ENCODE assay signal across 15 mouse cellular contexts in genomic region chr19:57270711-57271110, GRCm38 (mm10).
"Had no signal": no experiment of that assay in that cellular context is flagged by ENCODE, and none has a peak within 500 bp of the region (broad histone marks: within the 10 kb centered on the region; RNA-seq: fewer than 3 reads in every experiment).

No protein-coding gene starts in this region.

- H3K36me3 ChIP-seq: limb, embryonic 12.5 days; liver, embryonic 12.5 days; lung, embryonic 15.5 days; midbrain, embryonic 15.5 days; neural tube, embryonic 12.5 days had no signal

- H3K4me3 ChIP-seq: layer of hippocampus, adult 2 months; limb, embryonic 12.5 days; liver, embryonic 12.5 days; lung, embryonic 15.5 days; megakaryocyte, embryonic 14.5 days; midbrain, embryonic 15.5 days; neural tube, embryonic 12.5 days had no signal

- H3K9me3 ChIP-seq: limb, embryonic 12.5 days; liver, embryonic 12.5 days; lung, embryonic 15.5 days; megakaryocyte, embryonic 14.5 days; midbrain, embryonic 15.5 days; neural tube, embryonic 12.5 days had no signal

- ATAC-seq: liver, embryonic 12.5 days; midbrain, embryonic 15.5 days had no signal

- DNase-seq: kidney, postnatal 10 days; kidney, postnatal 4 days; right cerebral cortex, postnatal 4 days; spleen, adult 18-20 months; thymus, adult 18-20 months; thymus, postnatal 14 days had no signal

- H3K27ac ChIP-seq: layer of hippocampus, adult 2 months; limb, embryonic 12.5 days; liver, embryonic 12.5 days; lung, embryonic 15.5 days; macrophage; midbrain, embryonic 15.5 days; neural tube, embryonic 12.5 days had no signal

- H3K9ac ChIP-seq: limb, embryonic 12.5 days; liver, embryonic 12.5 days; lung, embryonic 15.5 days; midbrain, embryonic 15.5 days; neural tube, embryonic 12.5 days had no signal

- H3K4me2 ChIP-seq: limb, embryonic 12.5 days; liver, embryonic 12.5 days; lung, embryonic 15.5 days; midbrain, embryonic 11.5 days; midbrain, embryonic 15.5 days; neural tube, embryonic 12.5 days had no signal

- H3K27me3 ChIP-seq: midbrain, embryonic 15.5 days; neural tube, embryonic 12.5 days had no signal
